Mouse (Mus musculus): Measurements from ENCODE around the gene Btbd35f10. TPM values are rescaled to one million over a fixed set of nuclear protein-coding genes. Genes with fewer than 3 reads are reported as not detected.

Gene Btbd35f10
- polyA plus RNA-seq (2015; fragmentation: Illumina TruSeq; extraction: RNeasy Lipid Tissue Mini Kit (QIAGEN cat#74804); ENCODE audit: insufficient read depth, low read depth, low replicate concordance): not detected

GRCm38 (mm10) chrX:3752785-3753184, at the start of gene Btbd35f10:
Btbd35f10 (minus strand) TSS chrX:3752885.

Other genes with a start within 250 kb of the Btbd35f10 start
- not detected for gene Btbd35f18, start 52.7 kb downstream of the Btbd35f10 start, polyA plus RNA-seq (2015; fragmentation: Illumina TruSeq; extraction: RNeasy Lipid Tissue Mini Kit (QIAGEN cat#74804); ENCODE audit: insufficient read depth, low read depth, low replicate concordance)
- gene Btbd35f16, start 204.1 kb upstream of the Btbd35f10 start, polyA plus RNA-seq (2015; fragmentation: Illumina TruSeq; extraction: RNeasy Lipid Tissue Mini Kit (QIAGEN cat#74804); ENCODE audit: insufficient read depth, low read depth, low replicate concordance): not detected

Measured in pancreas, adult 10 weeks (tissue).